Mouse (Mus musculus) cerebellum, adult 2 months (tissue): ENCODE data around the gene Arhgdia.
A peak's percentile ranks its signal among the peaks of the same experiment; 100 is the strongest.

Experiments
- CTCF ChIP-seq: fragments of 200-500 bp; IDR thresholded peaks from 2 replicates; pipeline ENCODE4 v1.5.1; 2011; ENCODE audit warnings: low read depth, mild to moderate bottlenecking, control low read depth, low read length, moderate library complexity, borderline replicate concordance; ENCODE audit not compliant: insufficient read depth
- POLR2A ChIP-seq: fragments of 200-500 bp; IDR thresholded peaks from 2 replicates; pipeline ENCODE4 v1.6.1; 2011; ENCODE audit warnings: low read length, control low read depth, borderline replicate concordance; ENCODE audit not compliant: insufficient read depth

DNA sequence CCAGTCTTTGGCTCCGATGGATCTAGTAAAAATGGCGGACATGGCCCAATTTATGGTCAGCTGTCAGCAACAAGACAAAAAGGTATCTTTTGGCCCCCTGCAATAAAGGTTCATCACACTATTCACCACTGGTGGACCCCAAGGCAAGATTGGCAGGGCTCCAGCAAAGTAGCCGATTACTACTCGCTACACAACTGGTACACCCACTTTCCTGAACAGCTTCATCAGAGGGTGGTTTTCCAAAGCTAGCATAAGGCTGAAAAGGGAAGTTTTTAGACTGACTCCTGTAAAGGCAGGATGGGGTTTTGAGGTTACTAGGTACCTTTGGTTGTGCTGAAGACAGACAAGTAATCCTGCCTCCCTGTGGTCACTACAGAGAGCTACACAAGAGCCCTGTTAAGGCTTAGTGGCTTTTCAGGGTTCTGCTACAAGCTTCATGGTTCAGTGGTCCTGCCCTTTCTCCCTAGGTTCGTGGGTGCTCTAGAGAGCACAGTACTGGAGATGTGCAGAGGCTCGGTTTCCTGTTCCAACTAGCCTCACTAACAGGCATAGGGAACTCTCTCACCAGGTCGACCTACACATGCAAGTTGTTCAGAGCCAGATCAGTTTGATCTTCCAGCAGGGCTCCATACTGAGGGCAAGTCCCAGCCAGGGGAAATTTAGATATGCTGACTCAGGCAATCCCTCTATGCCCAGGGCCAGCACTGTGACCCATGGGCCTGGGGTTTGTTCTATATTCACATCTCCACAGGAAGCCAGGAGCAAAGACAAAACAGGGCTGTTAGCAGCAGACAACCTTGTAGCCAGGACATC lies 4.0 kb downstream of the Arhgdia start:
- TF ChIP-seq CTCF = peak; percentile 23; the same call in 1 of the 2 replicates
- no peak for TF ChIP-seq POLR2A
